Mouse (Mus musculus) E14TG2a.4 (cell line): ENCODE data around the gene Camkmt.

ENCODE experiments used
- CTCF ChIP-seq: conservative IDR thresholded peaks from 2 replicates; pipeline ENCODE4 v1.5.1; 2014; ENCODE audit warnings: low read length
- POU5F1 ChIP-seq: IDR thresholded peaks from 2 replicates; pipeline ENCODE4 v1.6.1; 2014; ENCODE audit warnings: low read length, borderline replicate concordance

DNA sequence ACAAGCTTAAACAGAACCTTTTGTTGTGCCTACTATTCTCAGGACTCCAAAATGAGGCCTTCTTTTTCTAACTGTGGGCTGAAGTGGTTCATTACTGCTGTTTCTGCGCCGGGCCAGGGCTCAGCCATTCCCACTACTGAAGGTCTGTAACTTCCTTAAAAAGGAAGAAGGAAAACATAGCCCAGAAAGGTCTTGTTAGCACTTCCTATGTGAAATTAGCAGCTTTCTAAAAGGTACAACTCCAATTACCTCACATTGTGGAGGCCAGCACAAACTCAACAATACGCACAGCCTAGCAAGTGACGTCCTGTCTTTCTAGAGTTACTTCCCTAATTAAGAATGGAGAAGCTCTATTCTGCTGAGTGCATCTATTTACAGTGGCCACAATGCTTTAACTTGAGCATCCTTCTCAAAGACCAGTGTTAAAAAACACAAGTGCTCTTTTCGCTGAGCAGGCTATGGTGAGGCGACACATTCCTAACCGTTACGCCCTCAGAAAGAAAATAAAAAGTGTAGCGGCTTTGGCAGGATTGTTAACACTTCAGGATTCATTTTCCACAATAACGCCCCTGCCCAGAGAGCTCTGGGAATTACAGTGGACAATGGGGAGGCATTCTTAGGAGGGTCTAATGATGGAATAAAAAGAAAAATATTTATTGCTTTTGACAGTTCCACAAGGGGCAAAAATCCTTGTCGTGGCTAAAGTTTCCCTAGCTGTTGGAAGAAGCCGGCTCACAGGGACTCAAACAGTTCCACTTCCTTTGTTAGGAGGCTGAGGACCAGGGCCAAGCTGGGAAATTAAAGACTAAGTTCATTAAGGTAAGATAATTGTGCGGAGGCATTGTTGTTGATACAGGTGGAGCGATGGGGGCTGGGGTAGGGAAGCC, 398.5 kb downstream of the Camkmt start:
- TF ChIP-seq CTCF (no peak), POU5F1 (no peak)
